Comparison of ENCODE assay signal across 8 mouse cellular contexts in the genomic region with DNA sequence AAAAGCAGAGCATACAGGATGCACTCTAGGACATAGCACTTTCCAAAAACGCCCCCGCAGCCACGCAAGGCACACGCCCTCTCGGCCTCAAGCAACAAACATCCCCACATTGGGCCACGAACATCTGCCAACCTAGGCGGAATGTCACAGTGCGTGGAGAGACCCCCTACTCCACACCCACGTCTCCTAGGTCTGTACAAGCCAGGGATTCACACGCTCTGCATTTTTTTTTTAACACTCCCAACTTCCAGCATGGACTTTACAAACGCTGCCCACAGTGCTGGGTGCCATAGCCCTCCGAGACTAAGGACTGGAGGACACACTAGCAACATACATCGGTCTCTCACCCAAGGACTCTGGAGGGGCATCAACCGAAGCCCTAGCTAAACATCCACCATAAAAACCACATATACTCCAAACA. TPM values are rescaled to one million over a fixed set of nuclear protein-coding genes. Genes with fewer than 3 reads are reported as not detected.
DNase-seq lines count a peak whose midpoint lies in the region; ATAC-seq and TF ChIP-seq lines count a peak whose summit lies in the region.

No protein-coding gene starts in this region.

- no peak for DNase-seq in lung, embryonic 14.5 days
- DNase-seq in lung, postnatal 25 days (ENCODE audit: low spot score): no peak
- no peak for DNase-seq in ovary, adult 18-20 months (ENCODE audit: low spot score)
- DNase-seq in layer of hippocampus, adult 8-10 months (ENCODE audit: low spot score in 2 of 2): no peak
- no peak for DNase-seq in spleen, adult 12 weeks (ENCODE audit: low spot score)

- no peaks in the 10 kb centered on the region for H3K9me3 ChIP-seq in lung, embryonic 14.5 days (ENCODE audit: low read depth, low read length)
- H3K9me3 ChIP-seq in embryonic facial prominence, embryonic 15.5 days (replicated peaks): no peaks in the 10 kb centered on the region
- no peaks in the 10 kb centered on the region for H3K9me3 ChIP-seq in intestine, embryonic 16.5 days (ENCODE audit: control insufficient read depth, low read length)
- no peaks in the 10 kb centered on the region for H3K9me3 ChIP-seq in midbrain, embryonic 16.5 days (replicated peaks; ENCODE audit: control insufficient read depth, low read length, poor library complexity, severe bottlenecking)

- WGBS in lung, embryonic 14.5 days: 5% methylated on average over 14 of the region's 14 CpGs
- WGBS in embryonic facial prominence, embryonic 15.5 days: 2% methylated on average over 14 of the region's 14 CpGs
- WGBS in intestine, embryonic 16.5 days: 6% methylated on average over 14 of the region's 14 CpGs
- 8% methylated on average over 14 of the region's 14 CpGs for WGBS in midbrain, embryonic 16.5 days

- peaks cover 30% of the 10 kb centered on the region; the same call in 1 of the 2 replicates for H3K36me3 ChIP-seq in lung, embryonic 14.5 days (ENCODE audit: insufficient read depth)
- H3K36me3 ChIP-seq in embryonic facial prominence, embryonic 15.5 days: peaks cover 18% of the 10 kb centered on the region
- H3K36me3 ChIP-seq in intestine, embryonic 16.5 days (ENCODE audit: control insufficient read depth, insufficient read depth, low read length): 0 out of 2 replicates have a peak, but pooled peaks cover 1% of the 10 kb centered on the region
- no peaks in the 10 kb centered on the region for H3K36me3 ChIP-seq in midbrain, embryonic 16.5 days (ENCODE audit: control insufficient read depth, insufficient read depth, low read length)

- H3K4me2 ChIP-seq in lung, embryonic 14.5 days: peak overlapping the region; percentile 81
- H3K4me2 ChIP-seq in embryonic facial prominence, embryonic 15.5 days (replicated peaks): peak overlapping the region; percentile 76
- peak overlapping the region; percentile 96 for H3K4me2 ChIP-seq in intestine, embryonic 16.5 days (ENCODE audit: low read depth, low read length)
- peak overlapping the region; percentile 90 for H3K4me2 ChIP-seq in midbrain, embryonic 16.5 days (ENCODE audit: low read length)

- peak overlapping the region; percentile 62 for H3K9ac ChIP-seq in lung, embryonic 14.5 days
- H3K9ac ChIP-seq in embryonic facial prominence, embryonic 15.5 days: peak overlapping the region; percentile 26
- peak overlapping the region; percentile 80 for H3K9ac ChIP-seq in intestine, embryonic 16.5 days (ENCODE audit: low read depth, low read length)
- H3K9ac ChIP-seq in midbrain, embryonic 16.5 days (ENCODE audit: low read depth, low read length): peak overlapping the region; percentile 72

- H3K27me3 ChIP-seq in lung, embryonic 14.5 days (ENCODE audit: insufficient read depth, low read length): no peaks in the 10 kb centered on the region
- H3K27me3 ChIP-seq in embryonic facial prominence, embryonic 15.5 days: no peaks in the 10 kb centered on the region
- no peaks in the 10 kb centered on the region for H3K27me3 ChIP-seq in intestine, embryonic 16.5 days (replicated peaks; ENCODE audit: control insufficient read depth, insufficient read depth, low read length)
- H3K27me3 ChIP-seq in midbrain, embryonic 16.5 days (ENCODE audit: control insufficient read depth, insufficient read depth, low read depth, low read length): peaks cover 57% of the 10 kb centered on the region

- peaks cover 36% of the 10 kb centered on the region for H3K4me1 ChIP-seq in lung, embryonic 14.5 days (ENCODE audit: insufficient read depth)
- H3K4me1 ChIP-seq in embryonic facial prominence, embryonic 15.5 days: peaks cover 66% of the 10 kb centered on the region
- peaks cover 52% of the 10 kb centered on the region for H3K4me1 ChIP-seq in intestine, embryonic 16.5 days (ENCODE audit: control insufficient read depth, insufficient read depth, low read length)
- H3K4me1 ChIP-seq in midbrain, embryonic 16.5 days (ENCODE audit: control insufficient read depth, insufficient read depth, low read length): peaks cover 18% of the 10 kb centered on the region

- H3K4me3 ChIP-seq in lung, embryonic 14.5 days (ENCODE audit: low read depth, low read length): peak overlapping the region; percentile 51
- peak overlapping the region; percentile 50 for H3K4me3 ChIP-seq in embryonic facial prominence, embryonic 15.5 days (replicated peaks)
- peak overlapping the region; percentile 69 for H3K4me3 ChIP-seq in intestine, embryonic 16.5 days (ENCODE audit: low read length)
- H3K4me3 ChIP-seq in midbrain, embryonic 16.5 days (ENCODE audit: low read depth, low read length): peak overlapping the region; percentile 63

- no peak for TF ChIP-seq CTCF in lung, embryonic 14.5 days (IDR thresholded peaks at IDR 0.05; ENCODE audit: low read depth)

- ATAC-seq in lung, embryonic 14.5 days (ENCODE audit: insufficient read depth): no peak
- ATAC-seq in embryonic facial prominence, embryonic 15.5 days (ENCODE audit: insufficient number of reproducible peaks, low FRiP score, low TSS enrichment, low read depth): no peak
- ATAC-seq in intestine, embryonic 16.5 days: no peak
- no peak for ATAC-seq in midbrain, embryonic 16.5 days

- peak overlapping the region; percentile 99 for H3K27ac ChIP-seq in lung, embryonic 14.5 days (ENCODE audit: low read depth)
- H3K27ac ChIP-seq in embryonic facial prominence, embryonic 15.5 days (replicated peaks): peak overlapping the region; percentile 96
- peak overlapping the region; percentile 98 for H3K27ac ChIP-seq in intestine, embryonic 16.5 days (ENCODE audit: low read length)
- H3K27ac ChIP-seq in midbrain, embryonic 16.5 days (ENCODE audit: low read length): peak overlapping the region; percentile 76; the same call in 1 of the 2 replicates

RNA-seq across cellular contexts. Expression of gene Rarg, which starts 11.8 kb away (rescaled TPM):
- polyA plus RNA-seq in lung, embryonic 14.5 days (2014; fragmentation: Nextera tagmentation; extraction: Ambion mirVana): 38.5 and 38.7 TPM in 2 replicates
- polyA plus RNA-seq in embryonic facial prominence, embryonic 15.5 days (2015; fragmentation: Nextera tagmentation; extraction: Ambion mirVana): 112 and 123 TPM in 2 replicates
- polyA plus RNA-seq in intestine, embryonic 16.5 days (2015; fragmentation: Nextera tagmentation; extraction: Ambion mirVana): 13.6 and 14.7 TPM in 2 replicates
- polyA plus RNA-seq in midbrain, embryonic 16.5 days (2015; fragmentation: Nextera tagmentation; extraction: Ambion mirVana): 4.1 and 6.0 TPM in 2 replicates
- total RNA-seq in layer of hippocampus, adult 8-10 months (2022): 10 to 100 TPM; 14.5 to 20.7 (median 16.5) TPM

RNA-seq across cellular contexts. Expression of gene Itgb7, which starts 13.7 kb away (rescaled TPM):
- polyA plus RNA-seq in lung, embryonic 14.5 days (2014; fragmentation: Nextera tagmentation; extraction: Ambion mirVana): 1.4 and 2.6 TPM in 2 replicates
- 5.8 and 6.8 TPM in 2 replicates for polyA plus RNA-seq in embryonic facial prominence, embryonic 15.5 days (2015; fragmentation: Nextera tagmentation; extraction: Ambion mirVana)
- 9.5 and 10.3 TPM in 2 replicates for polyA plus RNA-seq in intestine, embryonic 16.5 days (2015; fragmentation: Nextera tagmentation; extraction: Ambion mirVana)
- 0.43 and 0.80 TPM in 2 replicates for polyA plus RNA-seq in midbrain, embryonic 16.5 days (2015; fragmentation: Nextera tagmentation; extraction: Ambion mirVana)
- 1 to 10 TPM in 3 of 4 experiments, under 1 TPM in 1; 0.97 to 3.3 (median 1.7) TPM for total RNA-seq in layer of hippocampus, adult 8-10 months (2022)

RNA-seq across cellular contexts. Expression of gene Gm9918, which starts 24.9 kb away (rescaled TPM):
- polyA plus RNA-seq in lung, embryonic 14.5 days (2014; fragmentation: Nextera tagmentation; extraction: Ambion mirVana): 0.38 and 0.82 TPM in 2 replicates
- polyA plus RNA-seq in embryonic facial prominence, embryonic 15.5 days (2015; fragmentation: Nextera tagmentation; extraction: Ambion mirVana): 1.6 and 1.7 TPM in 2 replicates
- 0.13 TPM in 1 of 2 replicates, not detected in the other for polyA plus RNA-seq in intestine, embryonic 16.5 days (2015; fragmentation: Nextera tagmentation; extraction: Ambion mirVana)
- not detected in 2 replicates for polyA plus RNA-seq in midbrain, embryonic 16.5 days (2015; fragmentation: Nextera tagmentation; extraction: Ambion mirVana)
- under 1 TPM in 1 of 4 experiments, not detected in 3; 0.16 TPM for total RNA-seq in layer of hippocampus, adult 8-10 months (2022)

RNA-seq across cellular contexts. Expression of gene Mfsd5, which starts 33.8 kb away (rescaled TPM):
- polyA plus RNA-seq in lung, embryonic 14.5 days (2014; fragmentation: Nextera tagmentation; extraction: Ambion mirVana): 63.1 and 64.0 TPM in 2 replicates
- polyA plus RNA-seq in embryonic facial prominence, embryonic 15.5 days (2015; fragmentation: Nextera tagmentation; extraction: Ambion mirVana): 84.0 and 88.6 TPM in 2 replicates
- 74.2 and 77.6 TPM in 2 replicates for polyA plus RNA-seq in intestine, embryonic 16.5 days (2015; fragmentation: Nextera tagmentation; extraction: Ambion mirVana)
- polyA plus RNA-seq in midbrain, embryonic 16.5 days (2015; fragmentation: Nextera tagmentation; extraction: Ambion mirVana): 58.7 and 59.8 TPM in 2 replicates
- total RNA-seq in layer of hippocampus, adult 8-10 months (2022): 10 to 100 TPM; 36.9 to 41.8 (median 38.5) TPM

RNA-seq across cellular contexts. Expression of gene Csad, which starts 40.9 kb away (rescaled TPM):
- 59.1 and 68.1 TPM in 2 replicates for polyA plus RNA-seq in lung, embryonic 14.5 days (2014; fragmentation: Nextera tagmentation; extraction: Ambion mirVana)
- 99.1 and 106 TPM in 2 replicates for polyA plus RNA-seq in embryonic facial prominence, embryonic 15.5 days (2015; fragmentation: Nextera tagmentation; extraction: Ambion mirVana)
- polyA plus RNA-seq in intestine, embryonic 16.5 days (2015; fragmentation: Nextera tagmentation; extraction: Ambion mirVana): 33.2 and 38.4 TPM in 2 replicates
- polyA plus RNA-seq in midbrain, embryonic 16.5 days (2015; fragmentation: Nextera tagmentation; extraction: Ambion mirVana): 33.1 and 33.2 TPM in 2 replicates
- 10 to 100 TPM; 32.4 to 41.6 (median 35.8) TPM for total RNA-seq in layer of hippocampus, adult 8-10 months (2022)

Comparison
In these comparisons a context has a peak if more than half of its experiments do, and no peak if none do; other contexts are left out.
1. H3K9ac ChIP-seq: peak in every context shown above with its lines; median percentile 80 in intestine, embryonic 16.5 days; 72 in midbrain, embryonic 16.5 days; 62 in lung, embryonic 14.5 days; 26 in embryonic facial prominence, embryonic 15.5 days.